Mouse (Mus musculus) CH12.LX (cell line): ENCODE results near the gene Hspa5.
"Not testable (repeated sequence)": the region's sequence is repeated elsewhere in the genome, so short reads cannot be mapped to it uniquely, and the experiment has no call there.

ENCODE experiments used
- BHLHE40 ChIP-seq: IDR thresholded peaks from 2 replicates; pipeline ENCODE4 v1.6.1; 2011; ENCODE audit warnings: mild to moderate bottlenecking, low read depth, low read length, improper control_type of control experiment
- CHD2 ChIP-seq: IDR thresholded peaks from 2 replicates; pipeline ENCODE4 v1.6.1; 2011; ENCODE audit warnings: low read length, improper control_type of control experiment
- CTCF ChIP-seq, 2 experiments: IDR thresholded peaks in 1 of 2; conservative IDR thresholded peaks in 1 of 2; 2 replicates each; pipeline ENCODE4 v1.5.1; 2011 to 2012; ENCODE audit warnings: low read depth in 2 of 2, low read length in 2 of 2, improper control_type of control experiment in 1 of 2, inconsistent platforms in 1 of 2, mild to moderate bottlenecking in 1 of 2, moderate library complexity in 1 of 2
- E2F4 ChIP-seq: IDR thresholded peaks from 2 replicates; pipeline ENCODE4 v1.6.1; 2011; ENCODE audit warnings: low read depth, low read length, improper control_type of control experiment; ENCODE audit not compliant: insufficient replicate concordance
- EP300 ChIP-seq: IDR thresholded peaks from 2 replicates; pipeline ENCODE4 v1.6.1; 2011; ENCODE audit warnings: low read length, improper control_type of control experiment
- IRF4 ChIP-seq: IDR thresholded peaks from 2 replicates; pipeline ENCODE4 v1.6.1; 2014; ENCODE audit warnings: low read depth, mild to moderate bottlenecking, inconsistent platforms, low read length, improper control_type of control experiment
- MAFK ChIP-seq: IDR thresholded peaks from 2 replicates; pipeline ENCODE4 v1.6.1; 2011; ENCODE audit warnings: low read length, improper control_type of control experiment; ENCODE audit not compliant: insufficient replicate concordance
- MAX ChIP-seq: IDR thresholded peaks from 2 replicates; pipeline ENCODE4 v1.6.1; 2011; ENCODE audit warnings: low read length, improper control_type of control experiment
- MAZ ChIP-seq: IDR thresholded peaks from 2 replicates; pipeline ENCODE4 v1.6.1; 2012; ENCODE audit warnings: low read depth, mild to moderate bottlenecking, inconsistent platforms, low read length, improper control_type of control experiment, moderate library complexity
- MXI1 ChIP-seq: IDR thresholded peaks from 2 replicates; pipeline ENCODE4 v1.6.1; 2011; ENCODE audit warnings: mild to moderate bottlenecking, low read depth, low read length, improper control_type of control experiment
- POLR2A ChIP-seq: IDR thresholded peaks from 2 replicates; pipeline ENCODE4 v1.6.1; 2011; ENCODE audit warnings: low read depth, mild to moderate bottlenecking, improper control_type of control experiment, low read length
- RAD21 ChIP-seq: IDR thresholded peaks from 2 replicates; pipeline ENCODE4 v1.6.1; 2011; ENCODE audit warnings: low read depth, mild to moderate bottlenecking, low read length, improper control_type of control experiment, moderate library complexity
- TCF12 ChIP-seq: IDR thresholded peaks from 2 replicates; pipeline ENCODE4 v1.6.1; 2014; ENCODE audit warnings: low read depth, mild to moderate bottlenecking, inconsistent platforms, low read length, improper control_type of control experiment

DNA sequence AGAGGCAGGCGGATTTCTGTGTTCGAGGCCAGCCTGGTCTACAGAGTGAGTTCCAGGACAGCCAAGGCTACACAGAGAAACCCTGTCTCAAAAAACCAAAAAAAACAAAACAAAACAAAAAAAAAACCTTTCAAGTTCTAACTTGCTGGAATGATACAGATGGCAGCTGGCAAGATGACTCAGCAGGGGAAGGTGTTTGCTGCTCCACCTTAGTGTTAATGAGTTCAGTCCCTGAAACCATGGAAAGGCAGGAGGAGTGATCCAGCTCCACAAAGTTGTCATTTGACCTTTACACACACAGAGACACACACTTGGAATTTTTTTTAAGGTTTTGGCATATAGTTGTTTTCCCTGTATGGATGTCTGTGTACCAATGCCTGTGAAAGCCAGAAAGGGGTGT is 44.1 kb downstream of the Hspa5 start:
- not testable (repeated sequence) for TF ChIP-seq MAZ; POLR2A; MXI1; CTCF (conservative IDR thresholded peaks at IDR 0.05 in 1 of 2, IDR thresholded peaks at IDR 0.05 in 1 of 2; ENCODE audit: low read depth in 2 of 2, low read length in 2 of 2); IRF4; BHLHE40; TCF12; RAD21; MAX; CHD2; EP300; E2F4; MAFK
